Mouse (Mus musculus): ENCODE data around the gene Atp1b1. TPM values are rescaled to one million over a fixed set of nuclear protein-coding genes. Genes with fewer than 3 reads are reported as not detected.

Gene Atp1b1
- polyA plus RNA-seq, 1 experiment = 1,094 TPM

DNA sequence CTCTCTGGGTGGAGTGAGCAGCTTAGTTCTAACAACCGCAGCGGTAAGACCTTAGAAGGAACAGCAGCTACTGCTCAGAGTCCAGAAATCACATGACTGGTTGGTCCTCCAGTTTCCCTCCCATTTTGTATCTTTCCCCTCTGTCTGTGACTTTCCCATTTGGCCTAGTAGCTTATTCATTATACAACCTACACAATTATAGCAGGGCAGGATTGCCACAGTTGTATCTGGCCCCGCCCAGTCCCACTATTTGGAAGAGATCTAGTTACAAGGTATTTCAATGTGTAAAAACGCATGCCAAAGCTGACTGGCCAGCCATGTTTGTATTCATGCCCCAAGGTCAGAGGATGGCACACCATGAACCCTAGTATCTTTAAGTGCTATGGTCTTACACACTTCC is 7.5 kb downstream of the Atp1b1 start:
- DNase-seq = peak; percentile 54
- TF ChIP-seq CTCF (conservative IDR thresholded peaks at IDR 0.05; ENCODE audit: insufficient read depth, insufficient read length, low read depth, low read length) (no peak), POLR2A (IDR thresholded peaks at IDR 0.05; ENCODE audit: low read depth, low read length) (no peak)
- peaks cover 48% of the 10 kb centered on the region for H3K36me3 ChIP-seq (ENCODE audit: control insufficient read depth, insufficient read depth, low read length)
- H3K4me1 ChIP-seq (ENCODE audit: control insufficient read depth, insufficient read depth, low read length) = peaks cover 35% of the 10 kb centered on the region; the same call in 1 of the 2 replicates
- no peak overlapping the region for H3K4me3 ChIP-seq (ENCODE audit: insufficient read depth, low read depth, low read length)
- peak overlapping the region; percentile 71 for H3K27ac ChIP-seq (ENCODE audit: insufficient read depth, low read depth, low read length)
- WGBS = 37% methylated on average over 4 of the region's 4 CpGs
- H3K27me3 ChIP-seq (replicated peaks; ENCODE audit: control insufficient read depth, insufficient read depth, low read length) = no peaks in the 10 kb centered on the region

DNA sequence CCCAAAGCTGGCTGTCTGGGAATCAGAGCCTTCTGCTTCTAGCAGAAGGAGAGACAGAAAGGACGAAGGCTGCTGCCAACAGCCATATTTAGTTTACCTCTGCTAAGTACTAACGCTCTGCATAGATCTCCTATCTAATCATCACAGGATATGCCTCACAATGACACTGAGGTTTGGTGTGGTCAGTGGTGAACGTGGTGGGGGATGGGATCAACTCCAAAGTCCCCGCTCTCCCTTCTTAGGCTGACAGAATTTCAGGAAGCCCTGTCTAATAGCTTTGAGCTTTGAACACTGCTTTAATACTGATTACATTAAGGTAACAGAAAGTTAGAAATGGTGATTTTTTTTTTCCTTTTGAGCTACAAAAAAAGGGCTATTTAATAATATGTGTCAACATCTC is 7.9 kb downstream of the Atp1b1 start:
- peak overlapping the region; percentile 71 for H3K27ac ChIP-seq (ENCODE audit: insufficient read depth, low read depth, low read length)
- 45% methylated on average over 4 of the region's 4 CpGs for WGBS
- H3K4me1 ChIP-seq (ENCODE audit: control insufficient read depth, insufficient read depth, low read length) = peaks cover 35% of the 10 kb centered on the region; the same call in 1 of the 2 replicates

DNA sequence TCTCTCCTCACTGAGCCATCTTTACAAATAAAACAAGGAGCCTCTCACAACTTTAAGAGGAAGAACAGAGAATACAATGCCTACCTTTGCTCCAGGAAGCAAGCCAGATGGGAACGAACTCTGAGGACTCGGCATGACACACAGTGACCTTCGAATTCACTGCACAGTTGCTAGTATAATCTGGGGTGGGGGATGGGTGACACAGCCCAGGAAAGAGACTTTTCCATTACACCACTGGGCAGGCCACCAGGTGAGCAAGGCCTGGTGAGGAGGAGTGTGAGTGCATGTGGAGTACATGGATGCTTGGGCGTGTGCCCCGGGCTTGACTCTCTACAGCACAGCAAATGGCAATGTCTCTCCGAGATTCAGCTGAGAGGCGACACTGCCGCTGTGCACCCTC is 8.5 kb downstream of the Atp1b1 start:
- Histone ChIP-seq H3K27me3 (replicated peaks; ENCODE audit: control insufficient read depth, insufficient read depth, low read length) (no peaks in the 10 kb centered on the region), H3K27ac (ENCODE audit: insufficient read depth, low read depth, low read length) (peak overlapping the region; percentile 5), H3K4me3 (ENCODE audit: insufficient read depth, low read depth, low read length) (no peak overlapping the region), H3K4me1 (ENCODE audit: control insufficient read depth, insufficient read depth, low read length) (peaks cover 35% of the 10 kb centered on the region; the same call in 1 of the 2 replicates), H3K36me3 (ENCODE audit: control insufficient read depth, insufficient read depth, low read length) (peaks cover 42% of the 10 kb centered on the region)
- TF ChIP-seq POLR2A (IDR thresholded peaks at IDR 0.05; ENCODE audit: low read depth, low read length) (peak; percentile 9), CTCF (conservative IDR thresholded peaks at IDR 0.05; ENCODE audit: insufficient read depth, insufficient read length, low read depth, low read length) (no peak)
- 47% methylated on average over 8 of the region's 8 CpGs for WGBS
- DNase-seq = peak; percentile 85

More for the DNA sequence above, 7.9 kb downstream of the Atp1b1 start:
- TF ChIP-seq POLR2A (IDR thresholded peaks at IDR 0.05; ENCODE audit: low read depth, low read length) (no peak), CTCF (conservative IDR thresholded peaks at IDR 0.05; ENCODE audit: insufficient read depth, insufficient read length, low read depth, low read length) (no peak)
- Histone ChIP-seq H3K4me3 (ENCODE audit: insufficient read depth, low read depth, low read length) (no peak overlapping the region), H3K27me3 (replicated peaks; ENCODE audit: control insufficient read depth, insufficient read depth, low read length) (no peaks in the 10 kb centered on the region), H3K36me3 (ENCODE audit: control insufficient read depth, insufficient read depth, low read length) (peaks cover 48% of the 10 kb centered on the region)
- peak; percentile 33 for DNase-seq

DNA sequence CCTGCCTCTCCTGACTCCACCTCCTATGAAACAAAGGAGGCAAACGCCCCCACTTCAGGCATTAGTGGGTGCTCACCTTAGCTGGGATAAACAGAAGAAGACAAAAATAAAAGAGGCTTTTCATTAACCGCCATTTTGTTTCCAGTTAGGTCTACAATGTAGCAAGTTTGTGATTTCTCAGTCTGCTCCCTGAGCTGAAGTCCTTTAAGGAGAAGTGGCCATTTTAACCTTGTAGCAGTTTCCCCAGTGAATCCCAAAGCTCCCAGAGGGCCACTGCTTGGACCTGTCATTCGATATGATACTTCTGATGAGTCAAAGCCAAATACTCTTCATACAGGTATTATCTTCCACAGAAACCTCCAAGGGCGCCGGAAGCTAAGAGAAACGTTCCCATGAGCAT is 10.6 kb downstream of the Atp1b1 start:
- H3K36me3 ChIP-seq (ENCODE audit: control insufficient read depth, insufficient read depth, low read length) = peaks cover 29% of the 10 kb centered on the region
- no peak for DNase-seq
- no peaks in the 10 kb centered on the region for H3K27me3 ChIP-seq (replicated peaks; ENCODE audit: control insufficient read depth, insufficient read depth, low read length)
- H3K4me3 ChIP-seq (ENCODE audit: insufficient read depth, low read depth, low read length) = no peak overlapping the region
- 70% methylated on average over 6 of the region's 6 CpGs for WGBS
- TF ChIP-seq CTCF (conservative IDR thresholded peaks at IDR 0.05; ENCODE audit: insufficient read depth, insufficient read length, low read depth, low read length) (no peak), POLR2A (IDR thresholded peaks at IDR 0.05; ENCODE audit: low read depth, low read length) (no peak)
- H3K27ac ChIP-seq (ENCODE audit: insufficient read depth, low read depth, low read length) = 0 out of 2 replicates have a peak overlapping the region, but pooled peaks have one; percentile 6
- H3K4me1 ChIP-seq (ENCODE audit: control insufficient read depth, insufficient read depth, low read length) = peaks cover 31% of the 10 kb centered on the region; the same call in 1 of the 2 replicates

DNA sequence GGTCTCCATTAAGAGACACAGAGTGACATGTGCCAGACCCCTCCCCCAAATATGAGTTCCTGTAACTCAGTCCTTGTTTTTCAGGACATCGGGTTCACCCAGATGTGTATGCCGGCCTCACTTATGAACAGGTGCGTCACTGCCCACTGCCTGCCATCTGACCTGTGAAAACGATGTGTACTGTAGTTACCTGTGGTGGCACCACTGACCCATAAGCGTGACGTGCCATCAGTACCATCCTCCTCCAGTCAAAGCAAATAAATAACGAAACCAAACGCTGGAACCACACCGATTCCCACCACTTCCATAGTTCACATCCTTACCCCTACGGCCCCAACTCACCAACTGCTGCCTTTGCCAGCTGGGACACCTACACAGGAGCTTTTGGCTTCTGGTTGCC is 11.6 kb downstream of the Atp1b1 start:
- Histone ChIP-seq H3K27me3 (replicated peaks; ENCODE audit: control insufficient read depth, insufficient read depth, low read length) (no peaks in the 10 kb centered on the region), H3K4me3 (ENCODE audit: insufficient read depth, low read depth, low read length) (no peak overlapping the region), H3K4me1 (ENCODE audit: control insufficient read depth, insufficient read depth, low read length) (peaks cover 27% of the 10 kb centered on the region; the same call in 1 of the 2 replicates), H3K36me3 (ENCODE audit: control insufficient read depth, insufficient read depth, low read length) (peaks cover 28% of the 10 kb centered on the region), H3K27ac (ENCODE audit: insufficient read depth, low read depth, low read length) (peak overlapping the region; percentile 59)
- TF ChIP-seq POLR2A (IDR thresholded peaks at IDR 0.05; ENCODE audit: low read depth, low read length) (no peak), CTCF (conservative IDR thresholded peaks at IDR 0.05; ENCODE audit: insufficient read depth, insufficient read length, low read depth, low read length) (no peak)
- WGBS = 35% methylated on average over 10 of the region's 10 CpGs
- peak; percentile 37 for DNase-seq

DNA sequence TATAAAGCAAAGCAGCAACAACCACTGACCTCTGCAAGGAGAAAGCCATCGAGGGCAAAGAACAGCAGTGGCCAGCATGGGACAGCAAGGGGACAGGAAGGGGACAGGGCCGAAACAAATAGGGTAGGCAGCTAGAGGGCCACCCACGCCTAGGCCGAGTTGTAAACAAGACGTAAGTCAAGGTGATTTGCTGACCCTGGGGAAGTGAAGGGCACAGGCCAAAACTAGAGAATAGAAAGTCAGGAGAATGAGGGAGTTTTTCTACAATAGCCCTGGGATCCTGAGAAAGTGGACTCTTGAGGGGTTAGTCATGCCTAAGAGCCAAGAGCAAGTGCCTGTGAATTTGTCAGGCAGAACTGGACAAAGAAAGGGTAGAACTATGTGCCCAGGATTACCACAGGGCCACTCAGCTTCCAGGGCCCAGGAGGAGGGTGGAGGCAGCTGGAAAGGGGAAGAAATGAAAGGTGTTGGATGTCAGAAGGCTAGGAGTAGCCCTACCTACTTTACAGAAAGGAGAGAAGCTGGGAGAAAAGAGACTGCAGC is 12.5 kb downstream of the Atp1b1 start:
- peak; percentile 47 for DNase-seq
- Histone ChIP-seq H3K27me3 (replicated peaks; ENCODE audit: control insufficient read depth, insufficient read depth, low read length) (no peaks in the 10 kb centered on the region), H3K4me1 (ENCODE audit: control insufficient read depth, insufficient read depth, low read length) (peaks cover 25% of the 10 kb centered on the region; the same call in 1 of the 2 replicates), H3K4me3 (ENCODE audit: insufficient read depth, low read depth, low read length) (no peak overlapping the region), H3K36me3 (ENCODE audit: control insufficient read depth, insufficient read depth, low read length) (peaks cover 22% of the 10 kb centered on the region), H3K27ac (ENCODE audit: insufficient read depth, low read depth, low read length) (peak overlapping the region; percentile 59)
- WGBS = 25% methylated on average over 5 of the region's 5 CpGs
- TF ChIP-seq POLR2A (IDR thresholded peaks at IDR 0.05; ENCODE audit: low read depth, low read length) (no peak), CTCF (conservative IDR thresholded peaks at IDR 0.05; ENCODE audit: insufficient read depth, insufficient read length, low read depth, low read length) (no peak)

DNA sequence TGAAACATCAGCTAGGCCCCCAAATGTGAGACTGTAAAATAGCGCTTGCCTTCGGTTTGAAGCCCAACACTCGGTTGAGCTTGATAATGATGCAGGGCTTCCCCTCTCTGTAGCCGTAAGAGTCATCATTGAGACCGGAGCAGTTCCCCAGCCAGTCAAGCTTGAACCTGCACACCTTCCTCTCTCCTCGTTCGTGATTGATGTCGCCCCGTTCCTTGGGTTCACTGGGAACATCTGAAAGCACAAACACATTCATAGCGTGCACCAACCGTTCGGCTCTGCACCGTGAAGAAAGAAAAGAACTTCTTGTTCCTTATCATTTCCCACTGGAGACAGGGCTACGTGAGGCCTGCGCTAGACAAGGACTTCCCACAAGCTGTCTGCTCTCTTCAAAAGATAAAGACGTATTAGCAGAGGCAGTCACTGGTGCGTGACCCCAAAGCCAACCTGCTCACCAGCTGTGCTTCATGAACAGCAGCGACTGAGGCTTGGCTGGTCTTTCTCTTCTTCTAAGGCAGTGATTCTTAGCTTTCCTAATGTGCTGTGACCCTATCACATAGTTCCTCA is 16.7 kb downstream of the Atp1b1 start:
- no peak for DNase-seq
- H3K4me3 ChIP-seq (ENCODE audit: insufficient read depth, low read depth, low read length) = no peak overlapping the region
- peaks cover 4% of the 10 kb centered on the region; the same call in 1 of the 2 replicates for H3K4me1 ChIP-seq (ENCODE audit: control insufficient read depth, insufficient read depth, low read length)
- TF ChIP-seq POLR2A (IDR thresholded peaks at IDR 0.05; ENCODE audit: low read depth, low read length) = no peak
- TF ChIP-seq CTCF (conservative IDR thresholded peaks at IDR 0.05; ENCODE audit: insufficient read depth, insufficient read length, low read depth, low read length) = no peak
- H3K36me3 ChIP-seq (ENCODE audit: control insufficient read depth, insufficient read depth, low read length) = peaks cover 34% of the 10 kb centered on the region
- H3K27ac ChIP-seq (ENCODE audit: insufficient read depth, low read depth, low read length) = 0 out of 2 replicates have a peak overlapping the region, but pooled peaks have one; percentile 0
- H3K27me3 ChIP-seq (replicated peaks; ENCODE audit: control insufficient read depth, insufficient read depth, low read length) = no peaks in the 10 kb centered on the region
- WGBS = 37% methylated on average over 18 of the region's 18 CpGs

All from kidney, adult 2 months (tissue).